Mouse (Mus musculus): ENCODE results near the gene Rprd2. TPM values are rescaled to one million over a fixed set of nuclear protein-coding genes. Genes with fewer than 3 reads are reported as not detected.
A peak's percentile ranks its signal among the peaks of the same experiment; 100 is the strongest.

Gene Rprd2
- polyA plus RNA-seq, 1 experiment from 2014 or later: 23.9 TPM

GRCm38 (mm10) chr3:95732744-95733521 is 85.7 kb downstream of the Rprd2 start:
- H3K27ac ChIP-seq: no peak overlapping the region

GRCm38 (mm10) chr3:95732297-95732696 is 86.4 kb downstream of the Rprd2 start:
- H3K9me3 ChIP-seq (replicated peaks): no peaks in the 10 kb centered on the region
- no peak overlapping the region for H3K4me3 ChIP-seq (replicated peaks)
- ATAC-seq (replicated peaks; ENCODE audit: low FRiP score): no peak
- peaks cover 36% of the 10 kb centered on the region for H3K4me1 ChIP-seq
- WGBS: 92% methylated on average over 9 of the region's 9 CpGs
- no peak overlapping the region for H3K4me2 ChIP-seq
- no peak overlapping the region for H3K27ac ChIP-seq
- no peaks in the 10 kb centered on the region for H3K27me3 ChIP-seq
- peaks cover 34% of the 10 kb centered on the region for H3K36me3 ChIP-seq
- no peak overlapping the region for H3K9ac ChIP-seq

More at GRCm38 (mm10) chr3:95732744-95733521, 85.7 kb downstream of the Rprd2 start:
- no peak for ATAC-seq (replicated peaks; ENCODE audit: low FRiP score)
- Histone ChIP-seq H3K9me3 (replicated peaks) (no peaks in the 10 kb centered on the region), H3K9ac (no peak overlapping the region), H3K36me3 (peaks cover 36% of the 10 kb centered on the region), H3K27me3 (no peaks in the 10 kb centered on the region), H3K4me1 (peaks cover 43% of the 10 kb centered on the region), H3K4me2 (no peak overlapping the region), H3K4me3 (replicated peaks) (no peak overlapping the region)
- WGBS: 77% methylated on average over 11 of the region's 11 CpGs

GRCm38 (mm10) chr3:95731802-95732201 is 86.9 kb downstream of the Rprd2 start:
- Histone ChIP-seq H3K4me1 (peaks cover 31% of the 10 kb centered on the region), H3K36me3 (peaks cover 30% of the 10 kb centered on the region), H3K4me3 (replicated peaks) (no peak overlapping the region), H3K4me2 (no peak overlapping the region), H3K27me3 (no peaks in the 10 kb centered on the region), H3K9ac (no peak overlapping the region), H3K9me3 (replicated peaks) (no peaks in the 10 kb centered on the region), H3K27ac (no peak overlapping the region)
- no peak for ATAC-seq (replicated peaks; ENCODE audit: low FRiP score)
- 84% methylated on average over 4 of the region's 4 CpGs for WGBS

- H3K4me2 ChIP-seq: no peak overlapping the region
- 76% methylated on average over 7 of the region's 7 CpGs for WGBS
- H3K9ac ChIP-seq: no peak overlapping the region
- peak; percentile 49; the same call in 1 of the 2 replicates for ATAC-seq (replicated peaks; ENCODE audit: low FRiP score)
- no peaks in the 10 kb centered on the region for H3K9me3 ChIP-seq (replicated peaks)
- H3K4me3 ChIP-seq (replicated peaks): no peak overlapping the region
- peaks cover 19% of the 10 kb centered on the region for H3K36me3 ChIP-seq
- no peak overlapping the region for H3K27ac ChIP-seq
- peaks cover 18% of the 10 kb centered on the region for H3K4me1 ChIP-seq
- H3K27me3 ChIP-seq: no peaks in the 10 kb centered on the region
Observed at GRCm38 (mm10) chr3:95730431-95730830, 88.2 kb downstream of the Rprd2 start.

GRCm38 (mm10) chr3:95728906-95729305 is 89.8 kb downstream of the Rprd2 start:
- WGBS: 87% methylated on average over 2 of the region's 2 CpGs
- H3K27me3 ChIP-seq: no peaks in the 10 kb centered on the region
- no peaks in the 10 kb centered on the region for H3K9me3 ChIP-seq (replicated peaks)
- H3K4me1 ChIP-seq: peaks cover 9% of the 10 kb centered on the region
- ATAC-seq (replicated peaks; ENCODE audit: low FRiP score): no peak
- no peak overlapping the region for H3K4me2 ChIP-seq
- H3K9ac ChIP-seq: no peak overlapping the region
- H3K27ac ChIP-seq: no peak overlapping the region
- no peak overlapping the region for H3K4me3 ChIP-seq (replicated peaks)
- peaks cover 5% of the 10 kb centered on the region; the same call in 1 of the 2 replicates for H3K36me3 ChIP-seq

GRCm38 (mm10) chr3:95726696-95727358 is 91.8 kb downstream of the Rprd2 start:
- Histone ChIP-seq H3K4me2 (no peak overlapping the region), H3K27me3 (no peaks in the 10 kb centered on the region), H3K4me1 (no peaks in the 10 kb centered on the region), H3K9me3 (replicated peaks) (no peaks in the 10 kb centered on the region), H3K4me3 (replicated peaks) (no peak overlapping the region), H3K9ac (no peak overlapping the region), H3K36me3 (no peaks in the 10 kb centered on the region), H3K27ac (no peak overlapping the region)
- no peak for ATAC-seq (replicated peaks; ENCODE audit: low FRiP score)
- 64% methylated on average over 7 of the region's 7 CpGs for WGBS

- Histone ChIP-seq H3K36me3 (no peaks in the 10 kb centered on the region), H3K4me2 (no peak overlapping the region), H3K4me3 (replicated peaks) (no peak overlapping the region), H3K9ac (no peak overlapping the region), H3K27ac (no peak overlapping the region), H3K4me1 (no peaks in the 10 kb centered on the region), H3K9me3 (replicated peaks) (no peaks in the 10 kb centered on the region), H3K27me3 (no peaks in the 10 kb centered on the region)
- no peak for ATAC-seq (replicated peaks; ENCODE audit: low FRiP score)
- 86% methylated on average over 7 of the region's 7 CpGs for WGBS
Observed at GRCm38 (mm10) chr3:95725863-95726262, 92.8 kb downstream of the Rprd2 start.

- H3K27ac ChIP-seq: 0 out of 2 replicates have a peak overlapping the region, but pooled peaks have one; percentile 9
- H3K9me3 ChIP-seq (replicated peaks): no peaks in the 10 kb centered on the region
- H3K4me3 ChIP-seq (replicated peaks): no peak overlapping the region
- 59% methylated on average over 3 of the region's 3 CpGs for WGBS
- no peak overlapping the region for H3K4me2 ChIP-seq
- H3K36me3 ChIP-seq: no peaks in the 10 kb centered on the region
- H3K4me1 ChIP-seq: no peaks in the 10 kb centered on the region
- no peak for ATAC-seq (replicated peaks; ENCODE audit: low FRiP score)
- no peak overlapping the region for H3K9ac ChIP-seq
- H3K27me3 ChIP-seq: no peaks in the 10 kb centered on the region
Observed at GRCm38 (mm10) chr3:95722386-95722785, 96.3 kb downstream of the Rprd2 start.

GRCm38 (mm10) chr3:95718153-95718552 is 100.5 kb downstream of the Rprd2 start:
- Histone ChIP-seq H3K36me3 (no peaks in the 10 kb centered on the region), H3K27ac (no peak overlapping the region), H3K4me1 (peaks cover 2% of the 10 kb centered on the region; the same call in 1 of the 2 replicates), H3K9ac (no peak overlapping the region), H3K27me3 (no peaks in the 10 kb centered on the region), H3K9me3 (replicated peaks) (no peaks in the 10 kb centered on the region), H3K4me2 (no peak overlapping the region), H3K4me3 (replicated peaks) (no peak overlapping the region)
- 81% methylated on average over 2 of the region's 2 CpGs for WGBS
- no peak for ATAC-seq (replicated peaks; ENCODE audit: low FRiP score)

GRCm38 (mm10) chr3:95716075-95716474 is 102.6 kb downstream of the Rprd2 start:
- H3K27me3 ChIP-seq: no peaks in the 10 kb centered on the region
- H3K4me1 ChIP-seq: peaks cover 2% of the 10 kb centered on the region; the same call in 1 of the 2 replicates
- WGBS: 85% methylated on average over 1 of the region's 1 CpGs
- no peak overlapping the region for H3K9ac ChIP-seq
- H3K27ac ChIP-seq: no peak overlapping the region
- H3K4me2 ChIP-seq: no peak overlapping the region
- H3K4me3 ChIP-seq (replicated peaks): no peak overlapping the region
- no peak for ATAC-seq (replicated peaks; ENCODE audit: low FRiP score)
- H3K9me3 ChIP-seq (replicated peaks): no peaks in the 10 kb centered on the region
- no peaks in the 10 kb centered on the region for H3K36me3 ChIP-seq

Data from kidney, embryonic 15.5 days (tissue).